Mouse (Mus musculus): ENCODE measurements around the gene Gm49322.

DNA sequence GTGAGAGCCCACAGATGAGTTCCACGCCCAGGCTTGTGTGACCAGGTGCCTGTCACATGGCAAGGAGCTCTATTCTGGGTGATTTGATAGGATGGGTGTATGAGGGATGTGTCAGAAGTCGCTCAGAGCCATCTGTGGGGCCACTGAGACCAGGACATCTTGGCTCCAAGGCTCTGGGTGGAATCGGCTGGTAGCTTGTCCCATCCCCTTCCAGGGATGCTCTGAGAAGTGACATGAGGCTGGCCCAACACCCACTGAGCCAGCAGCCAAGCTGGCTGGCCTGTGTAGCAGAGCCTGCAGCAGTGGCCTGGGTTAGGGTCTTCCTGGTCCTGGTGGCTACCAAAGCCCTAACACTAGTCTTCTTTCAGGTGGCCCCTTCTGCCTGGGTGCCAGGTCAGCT, 2.6 kb downstream of the Gm49322 start:
- TF ChIP-seq CTCF (IDR thresholded peaks at IDR 0.05; ENCODE audit: low read depth, low read length) (no peak), GATA1 (IDR thresholded peaks at IDR 0.05; ENCODE audit: borderline replicate concordance, low read length) (no peak), GATA2 (IDR thresholded peaks at IDR 0.05; ENCODE audit: borderline replicate concordance, low read depth, low read length) (no peak)
